Mouse (Mus musculus) embryonic facial prominence, embryonic 12.5 days (tissue): ENCODE results near the gene Tbl3. TPM values are rescaled to one million over a fixed set of nuclear protein-coding genes. Genes with fewer than 3 reads are reported as not detected.

Experiments used
- ATAC-seq: fragments of 200-750 bp; cut with Nextera tagmentation; 2 replicates; pipeline ENCODE4 v1.8.0; 2017; ENCODE audit not compliant: insufficient number of reproducible peaks, insufficient read depth, low FRiP score, low TSS enrichment
- H3K27ac ChIP-seq: fragments of 300-500 bp; sonication (generic); 2 replicates; pipeline ENCODE4 v1.5.1; 2016; ENCODE audit warnings: mild to moderate bottlenecking
- H3K27me3 ChIP-seq: fragments of 300-500 bp; sonication (generic); 2 replicates; pipeline ENCODE4 v1.6.1; 2016; ENCODE audit warnings: mild to moderate bottlenecking, moderate library complexity
- H3K36me3 ChIP-seq: fragments of 300-500 bp; sonication (generic); 2 replicates; pipeline ENCODE4 v1.6.1; 2016; ENCODE audit warnings: mild to moderate bottlenecking
- H3K4me1 ChIP-seq: fragments of 300-500 bp; sonication (generic); 2 replicates; pipeline ENCODE4 v1.6.1; 2016
- H3K4me2 ChIP-seq: fragments of 300-500 bp; sonication (generic); replicated peaks from 2 replicates; pipeline ENCODE4 v1.6.1; 2016; ENCODE audit warnings: mild to moderate bottlenecking, moderate library complexity
- H3K4me3 ChIP-seq: fragments of 300-500 bp; sonication (generic); 2 replicates; pipeline ENCODE4 v1.5.1; 2016; ENCODE audit warnings: mild to moderate bottlenecking
- H3K9ac ChIP-seq: fragments of 300-500 bp; sonication (generic); 2 replicates; pipeline ENCODE4 v1.6.1; 2016; ENCODE audit warnings: mild to moderate bottlenecking, moderate library complexity
- H3K9me3 ChIP-seq: fragments of 300-500 bp; sonication (generic); 2 replicates; pipeline ENCODE4 v1.6.1; 2016; ENCODE audit warnings: mild to moderate bottlenecking, moderate library complexity
- WGBS: fragments of 180-500 bp; shearing (Covaris S2); methylation state at CpG from one replicate; pipeline ENCODE4 v1.1.7; 2016; 5-methylcytosine and 5-hydroxymethylcytosine counted together
- polyA plus RNA-seq: library from polyadenylated mRNA; unstranded; fragments of >200 nt; fragmentation: Nextera tagmentation; extraction: Ambion mirVana; gene quantifications from 2 replicates; pipeline ENCODE4 v1.2.1, GENCODE M21; 2016

Gene Tbl3
- polyA plus RNA-seq, 1 experiment from 2014 or later, result 93.9 TPM

GRCm38 (mm10) chr17:24708646-24709045 is 1.2 kb upstream of the Tbl3 start:
- Histone ChIP-seq H3K4me3 (no peak overlapping the region), H3K4me1 (peaks cover 11% of the 10 kb centered on the region), H3K4me2 (no peak overlapping the region), H3K9ac (no peak overlapping the region), H3K9me3 (no peaks in the 10 kb centered on the region), H3K27ac (no peak overlapping the region), H3K36me3 (peaks cover 19% of the 10 kb centered on the region), H3K27me3 (no peaks in the 10 kb centered on the region)
- no peak for ATAC-seq
- 34% methylated on average over 2 of the region's 2 CpGs for WGBS

GRCm38 (mm10) chr17:24707801-24708425 is 453 bp upstream of the Tbl3 start:
- H3K36me3 ChIP-seq, result peaks cover 22% of the 10 kb centered on the region
- H3K9me3 ChIP-seq, result no peaks in the 10 kb centered on the region
- H3K4me2 ChIP-seq, result peak overlapping the region; percentile 71
- peaks cover 11% of the 10 kb centered on the region for H3K4me1 ChIP-seq
- ATAC-seq, result no peak
- peak overlapping the region; percentile 71 for H3K9ac ChIP-seq
- WGBS, result 6% methylated on average over 24 of the region's 24 CpGs
- peak overlapping the region; percentile 71 for H3K27ac ChIP-seq
- peak overlapping the region; percentile 82 for H3K4me3 ChIP-seq
- H3K27me3 ChIP-seq, result no peaks in the 10 kb centered on the region

GRCm38 (mm10) chr17:24705821-24706220 is 1.6 kb downstream of the Tbl3 start:
- Histone ChIP-seq H3K4me3 (0 out of 2 replicates have a peak overlapping the region, but pooled peaks have one; percentile 82), H3K4me2 (peak overlapping the region; percentile 71; the same call in 1 of the 2 replicates)
- no peak for ATAC-seq

GRCm38 (mm10) chr17:24701251-24701650 is 6.2 kb downstream of the Tbl3 start:
- H3K36me3 ChIP-seq, result peaks cover 57% of the 10 kb centered on the region
- H3K9ac ChIP-seq, result no peak overlapping the region
- H3K9me3 ChIP-seq, result no peaks in the 10 kb centered on the region
- WGBS, result 95% methylated on average over 9 of the region's 9 CpGs
- H3K27ac ChIP-seq, result no peak overlapping the region
- H3K27me3 ChIP-seq, result no peaks in the 10 kb centered on the region
- no peak overlapping the region for H3K4me2 ChIP-seq
- peaks cover 18% of the 10 kb centered on the region for H3K4me1 ChIP-seq
- ATAC-seq, result no peak
- H3K4me3 ChIP-seq, result no peak overlapping the region

More at GRCm38 (mm10) chr17:24705821-24706220, 1.6 kb downstream of the Tbl3 start:
- Histone ChIP-seq H3K27ac (no peak overlapping the region), H3K27me3 (no peaks in the 10 kb centered on the region), H3K36me3 (peaks cover 42% of the 10 kb centered on the region), H3K9ac (no peak overlapping the region), H3K4me1 (peaks cover 11% of the 10 kb centered on the region), H3K9me3 (no peaks in the 10 kb centered on the region)
- 95% methylated on average over 3 of the region's 3 CpGs for WGBS

GRCm38 (mm10) chr17:24699473-24699872 is 8.0 kb downstream of the Tbl3 start:
- ATAC-seq, result no peak
- 80% methylated on average over 2 of the region's 2 CpGs for WGBS

GRCm38 (mm10) chr17:24698715-24699114 is 8.7 kb downstream of the Tbl3 start:
- peaks cover 21% of the 10 kb centered on the region for H3K4me1 ChIP-seq
- 0 out of 2 replicates have a peak overlapping the region, but pooled peaks have one; percentile 4 for H3K4me2 ChIP-seq
- H3K4me3 ChIP-seq, result no peak overlapping the region
- peaks cover 39% of the 10 kb centered on the region for H3K36me3 ChIP-seq
- ATAC-seq, result no peak
- H3K9me3 ChIP-seq, result no peaks in the 10 kb centered on the region
- H3K27ac ChIP-seq, result no peak overlapping the region
- H3K9ac ChIP-seq, result no peak overlapping the region
- WGBS, result 64% methylated on average over 9 of the region's 9 CpGs
- H3K27me3 ChIP-seq, result no peaks in the 10 kb centered on the region

More at GRCm38 (mm10) chr17:24699473-24699872, 8.0 kb downstream of the Tbl3 start:
- Histone ChIP-seq H3K4me1 (peaks cover 21% of the 10 kb centered on the region), H3K9me3 (no peaks in the 10 kb centered on the region), H3K27me3 (no peaks in the 10 kb centered on the region), H3K9ac (no peak overlapping the region), H3K27ac (no peak overlapping the region), H3K4me3 (0 out of 2 replicates have a peak overlapping the region, but pooled peaks have one; percentile 2), H3K36me3 (peaks cover 46% of the 10 kb centered on the region), H3K4me2 (no peak overlapping the region)

GRCm38 (mm10) chr17:24697985-24698384 is 9.5 kb downstream of the Tbl3 start:
- Histone ChIP-seq H3K4me3 (no peak overlapping the region), H3K9ac (no peak overlapping the region), H3K27ac (no peak overlapping the region)

GRCm38 (mm10) chr17:24696011-24696697 is 11.3 kb downstream of the Tbl3 start, which contains the start of the genes Gfer and Noxo1:
Gene Gfer (minus strand): TSS chr17:24696156.
Gene Noxo1 (plus strand): TSS chr17:24696234.
- peaks cover 34% of the 10 kb centered on the region for H3K36me3 ChIP-seq
- peak within 1 kb of the TSS; percentile 87 for H3K4me3 ChIP-seq
- peak within 1 kb of the TSS; percentile 66 for H3K4me2 ChIP-seq
- H3K4me1 ChIP-seq, result peaks cover 21% of the 10 kb centered on the region
- under 1% methylated on average over 66 of the region's 76 CpGs for WGBS
- peak within 1 kb of the TSS; percentile 91 for H3K27ac ChIP-seq
- H3K27me3 ChIP-seq, result peaks cover 1% of the 10 kb centered on the region; the same call in 1 of the 2 replicates
- H3K9ac ChIP-seq, result peak within 1 kb of the TSS; percentile 81
- peak; percentile 85 for ATAC-seq
- no peaks in the 10 kb centered on the region for H3K9me3 ChIP-seq

More at GRCm38 (mm10) chr17:24697985-24698384, 9.5 kb downstream of the Tbl3 start:
- no peaks in the 10 kb centered on the region for H3K27me3 ChIP-seq
- no peaks in the 10 kb centered on the region for H3K9me3 ChIP-seq
- ATAC-seq, result no peak
- H3K36me3 ChIP-seq, result peaks cover 40% of the 10 kb centered on the region
- 0 out of 2 replicates have a peak overlapping the region, but pooled peaks have one; percentile 4 for H3K4me2 ChIP-seq
- peaks cover 21% of the 10 kb centered on the region for H3K4me1 ChIP-seq
- WGBS, result 11% methylated on average over 5 of the region's 5 CpGs

GRCm38 (mm10) chr17:24695326-24696010 is 12.0 kb downstream of the Tbl3 start:
- Histone ChIP-seq H3K4me1 (peaks cover 21% of the 10 kb centered on the region), H3K36me3 (peaks cover 27% of the 10 kb centered on the region), H3K4me2 (peak overlapping the region; percentile 66), H3K27me3 (peaks cover 8% of the 10 kb centered on the region), H3K9me3 (no peaks in the 10 kb centered on the region), H3K4me3 (peak overlapping the region; percentile 87), H3K27ac (peak overlapping the region; percentile 91), H3K9ac (peak overlapping the region; percentile 81)
- 5% methylated on average over 51 of the region's 51 CpGs for WGBS
- peak; percentile 8; the same call in 1 of the 2 replicates for ATAC-seq

- H3K4me2 ChIP-seq, result no peak overlapping the region
- no peak overlapping the region for H3K27ac ChIP-seq
- no peak overlapping the region for H3K9ac ChIP-seq
- peaks cover 15% of the 10 kb centered on the region for H3K36me3 ChIP-seq
- no peak for ATAC-seq
- peaks cover 39% of the 10 kb centered on the region for H3K27me3 ChIP-seq
- peak overlapping the region; percentile 1; the same call in 1 of the 2 replicates for H3K4me3 ChIP-seq
- 90% methylated on average over 5 of the region's 5 CpGs for WGBS
- H3K9me3 ChIP-seq, result no peaks in the 10 kb centered on the region
- peaks cover 19% of the 10 kb centered on the region for H3K4me1 ChIP-seq
Measured at GRCm38 (mm10) chr17:24692385-24692784, 15.1 kb downstream of the Tbl3 start.
